In the genomic region with DNA sequence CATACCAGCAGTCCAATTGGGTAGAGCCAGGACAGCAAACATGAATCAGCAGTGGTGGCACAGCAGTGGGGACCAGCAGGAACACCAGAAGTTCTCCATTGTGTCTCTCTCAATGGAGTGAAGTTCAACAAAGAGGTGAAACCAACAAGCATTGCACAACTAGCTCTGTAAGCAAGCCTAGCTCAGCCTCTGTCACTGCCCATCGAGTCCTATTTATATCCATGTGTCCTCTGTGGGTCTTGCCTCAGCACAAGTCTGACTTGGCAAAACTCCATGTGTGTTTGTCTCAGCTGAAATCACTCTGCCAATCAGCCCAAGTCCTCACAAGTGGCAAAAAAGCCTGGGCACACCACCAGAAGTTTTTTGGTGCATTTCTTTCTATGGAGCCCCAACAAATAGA, we compare ENCODE assay signal across 12 mouse cellular contexts.
DNase-seq lines count a peak whose midpoint lies in the region; ATAC-seq and TF ChIP-seq lines count a peak whose summit lies in the region.
"Had no signal": no experiment of that assay in that cellular context is flagged by ENCODE, and none has a peak within 500 bp of the region (broad histone marks: within the 10 kb centered on the region; RNA-seq: fewer than 3 reads in every experiment).

No protein-coding gene starts in this region.

- no peak overlapping the region for H3K4me3 ChIP-seq in hindbrain, postnatal 0 days (ENCODE audit: low read length)
- no peak overlapping the region for H3K4me3 ChIP-seq in hindbrain, embryonic 11.5 days (ENCODE audit: low read depth, low read length)
- no peak overlapping the region for H3K4me3 ChIP-seq in midbrain, embryonic 14.5 days (replicated peaks; ENCODE audit: low read depth, low read length)
- no peak overlapping the region for H3K4me3 ChIP-seq in cerebellum, adult 2 months (replicated peaks; ENCODE audit: insufficient read depth, low read depth, low read length)
- H3K4me3 ChIP-seq: forebrain, embryonic 15.5 days; limb, embryonic 15.5 days had no signal

- H3K4me2 ChIP-seq in hindbrain, postnatal 0 days (ENCODE audit: low read depth, low read length): no peak overlapping the region
- no peak overlapping the region for H3K4me2 ChIP-seq in hindbrain, embryonic 11.5 days (replicated peaks; ENCODE audit: low read depth, low read length)
- H3K4me2 ChIP-seq in midbrain, embryonic 14.5 days (ENCODE audit: low read length): no peak overlapping the region
- H3K4me2 ChIP-seq: forebrain, embryonic 15.5 days; limb, embryonic 15.5 days had no signal

- 57% methylated on average over 1 of the region's 1 CpGs for WGBS in hindbrain, postnatal 0 days
- WGBS in hindbrain, embryonic 11.5 days: 69% methylated on average over 1 of the region's 1 CpGs
- WGBS in midbrain, embryonic 14.5 days: 67% methylated on average over 1 of the region's 1 CpGs
- WGBS in cerebellum, adult 2 months: 60% methylated on average over 1 of the region's 1 CpGs

- H3K9me3 ChIP-seq in hindbrain, postnatal 0 days (ENCODE audit: low read length): no peaks in the 10 kb centered on the region
- no peaks in the 10 kb centered on the region for H3K9me3 ChIP-seq in hindbrain, embryonic 11.5 days (ENCODE audit: control insufficient read depth, low read length)
- H3K9me3 ChIP-seq in midbrain, embryonic 14.5 days (ENCODE audit: control insufficient read depth, low read length): no peaks in the 10 kb centered on the region
- H3K9me3 ChIP-seq: forebrain, embryonic 15.5 days; limb, embryonic 15.5 days had no signal

- TF ChIP-seq CTCF in hindbrain, postnatal 0 days (IDR thresholded peaks at IDR 0.05; ENCODE audit: low read depth): no peak
- no peak for TF ChIP-seq CTCF in cerebellum, adult 2 months (IDR thresholded peaks at IDR 0.05; ENCODE audit: borderline replicate concordance, insufficient read depth, low read depth, low read length)

- TF ChIP-seq POLR2A in cerebellum, adult 2 months (IDR thresholded peaks at IDR 0.05; ENCODE audit: borderline replicate concordance, insufficient read depth, low read length): no peak

- no peak overlapping the region for H3K9ac ChIP-seq in hindbrain, postnatal 0 days (replicated peaks; ENCODE audit: low read length)
- no peak overlapping the region for H3K9ac ChIP-seq in hindbrain, embryonic 11.5 days (ENCODE audit: low read depth, low read length)
- no peak overlapping the region for H3K9ac ChIP-seq in midbrain, embryonic 14.5 days (replicated peaks; ENCODE audit: low read length)
- H3K9ac ChIP-seq: forebrain, embryonic 15.5 days; limb, embryonic 15.5 days had no signal

- H3K27me3 ChIP-seq in hindbrain, postnatal 0 days (ENCODE audit: insufficient read depth, low read length): no peaks in the 10 kb centered on the region
- H3K27me3 ChIP-seq in hindbrain, embryonic 11.5 days (ENCODE audit: control insufficient read depth, insufficient read depth, low read length): no peaks in the 10 kb centered on the region
- H3K27me3 ChIP-seq in midbrain, embryonic 14.5 days (ENCODE audit: control insufficient read depth, insufficient read depth, low read length): no peaks in the 10 kb centered on the region
- H3K27me3 ChIP-seq in cerebellum, adult 2 months (ENCODE audit: control insufficient read depth, insufficient read depth, low read length): no peaks in the 10 kb centered on the region
- H3K27me3 ChIP-seq: forebrain, embryonic 15.5 days; limb, embryonic 15.5 days had no signal

- no peaks in the 10 kb centered on the region for H3K36me3 ChIP-seq in hindbrain, postnatal 0 days (ENCODE audit: insufficient read depth, low read length)
- H3K36me3 ChIP-seq in hindbrain, embryonic 11.5 days (ENCODE audit: control insufficient read depth, insufficient read depth, low read length): no peaks in the 10 kb centered on the region
- H3K36me3 ChIP-seq in midbrain, embryonic 14.5 days (ENCODE audit: control insufficient read depth, insufficient read depth, low read length): no peaks in the 10 kb centered on the region
- H3K36me3 ChIP-seq: forebrain, embryonic 15.5 days; limb, embryonic 15.5 days had no signal

- ATAC-seq in hindbrain, postnatal 0 days: no peak
- ATAC-seq in hindbrain, embryonic 11.5 days (ENCODE audit: low FRiP score): no peak
- ATAC-seq in midbrain, embryonic 14.5 days (ENCODE audit: low FRiP score, low TSS enrichment): no peak
- ATAC-seq: forebrain, embryonic 15.5 days; intestine, embryonic 16.5 days had no signal

- H3K27ac ChIP-seq in hindbrain, postnatal 0 days: no peak overlapping the region
- no peak overlapping the region for H3K27ac ChIP-seq in hindbrain, embryonic 11.5 days (ENCODE audit: low read depth, low read length)
- no peak overlapping the region for H3K27ac ChIP-seq in midbrain, embryonic 14.5 days (replicated peaks; ENCODE audit: low read depth, low read length)
- H3K27ac ChIP-seq in cerebellum, adult 2 months (ENCODE audit: insufficient read depth, low read length): no peak overlapping the region
- H3K27ac ChIP-seq: forebrain, embryonic 15.5 days; limb, embryonic 15.5 days had no signal

- H3K4me1 ChIP-seq in hindbrain, postnatal 0 days (ENCODE audit: insufficient read depth, low read length): no peaks in the 10 kb centered on the region
- no peaks in the 10 kb centered on the region for H3K4me1 ChIP-seq in hindbrain, embryonic 11.5 days (replicated peaks; ENCODE audit: control insufficient read depth, insufficient read depth, low read length)
- H3K4me1 ChIP-seq in midbrain, embryonic 14.5 days (ENCODE audit: control insufficient read depth, insufficient read depth, low read length): no peaks in the 10 kb centered on the region
- no peaks in the 10 kb centered on the region for H3K4me1 ChIP-seq in cerebellum, adult 2 months (ENCODE audit: control insufficient read depth, insufficient read depth, low read length)
- H3K4me1 ChIP-seq: forebrain, embryonic 15.5 days; limb, embryonic 15.5 days had no signal

- DNase-seq in hindbrain, postnatal 0 days (ENCODE audit: low spot score): peak; percentile 6
- no peak for DNase-seq in hindbrain, embryonic 11.5 days (ENCODE audit: low spot score)
- peak; percentile 10 for DNase-seq in NIH3T3 (ENCODE audit: low read depth)
- peak; percentile 2 for DNase-seq in adrenal gland, postnatal 25 days
- peak; percentile 47 for DNase-seq in lung, postnatal 10 days
- no peak for DNase-seq in right cerebral cortex, postnatal 36 days (ENCODE audit: low spot score in 2 of 2)
- DNase-seq in midbrain, embryonic 14.5 days: no peak
- no peak for DNase-seq in cerebellum, adult 2 months
- DNase-seq: cerebellum, adult 8-10 months had no signal

Comparison
In these comparisons a context has a peak if more than half of its experiments do, and no peak if none do; other contexts are left out.
1. DNase-seq: peak in hindbrain, postnatal 0 days (single experiment), NIH3T3 (single experiment), adrenal gland, postnatal 25 days (single experiment) and lung, postnatal 10 days (single experiment); none in hindbrain, embryonic 11.5 days (single experiment), right cerebral cortex, postnatal 36 days (0 of 2), midbrain, embryonic 14.5 days (single experiment) and cerebellum, adult 2 months (0 of 2).